Mouse (Mus musculus): Measurements from ENCODE around the gene Slc2a1. TPM values are rescaled to one million over a fixed set of nuclear protein-coding genes. Genes with fewer than 3 reads are reported as not detected.

Slc2a1 gene
- total RNA-seq, 2 experiments from 2014 or later, result 5.1 to 6.3 TPM

DNA sequence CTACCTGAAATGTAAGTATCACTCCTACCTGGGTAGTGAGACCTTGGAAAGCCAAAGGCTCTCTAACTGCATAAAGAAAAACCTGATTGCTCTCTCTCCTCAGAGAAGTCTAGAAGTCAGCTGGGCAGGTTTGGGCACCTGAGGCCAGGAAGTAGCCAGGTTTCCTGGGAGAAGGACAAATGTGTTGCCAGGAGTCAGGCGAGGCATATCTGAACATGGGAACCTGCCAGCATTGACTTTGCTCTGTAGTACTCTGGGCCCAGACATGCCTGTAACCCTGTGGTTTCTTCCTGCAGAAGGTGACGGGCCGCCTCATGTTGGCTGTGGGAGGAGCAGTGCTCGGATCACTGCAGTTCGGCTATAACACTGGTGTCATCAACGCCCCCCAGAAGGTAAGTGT lies 11.6 kb downstream of the Slc2a1 start:
- H3K27ac ChIP-seq, result no peak overlapping the region
- TF ChIP-seq CTCF (IDR thresholded peaks at IDR 0.05), result no peak
- intact Hi-C loops (cut with DNase I), result no loop called here
- no peak overlapping the region for H3K4me3 ChIP-seq
- DNase-seq, result no peak

DNA sequence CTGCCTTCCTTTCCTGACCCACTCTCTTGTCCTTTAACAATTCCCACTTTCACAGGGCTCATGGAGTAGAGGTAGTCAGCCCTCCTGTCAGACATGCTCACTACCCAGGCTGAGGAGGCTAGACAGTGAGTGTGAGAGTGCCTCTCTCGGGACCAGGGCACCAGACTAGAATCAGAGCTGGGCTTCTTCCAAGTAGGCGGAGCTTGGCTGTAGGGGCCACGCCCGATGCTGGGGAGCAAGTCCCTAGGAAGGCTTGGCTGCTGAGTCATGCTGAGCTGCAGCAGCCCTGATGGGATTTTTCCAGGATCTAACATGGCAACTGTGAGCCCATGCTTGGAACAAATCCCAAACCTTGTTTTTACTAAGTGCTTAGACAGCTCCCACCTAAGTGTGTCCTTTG lies 12.7 kb downstream of the Slc2a1 start:
- TF ChIP-seq CTCF (IDR thresholded peaks at IDR 0.05), result no peak
- no peak overlapping the region for H3K27ac ChIP-seq
- peak; percentile 83 for DNase-seq
- intact Hi-C loops (cut with DNase I), result no loop called here
- no peak overlapping the region for H3K4me3 ChIP-seq

DNA sequence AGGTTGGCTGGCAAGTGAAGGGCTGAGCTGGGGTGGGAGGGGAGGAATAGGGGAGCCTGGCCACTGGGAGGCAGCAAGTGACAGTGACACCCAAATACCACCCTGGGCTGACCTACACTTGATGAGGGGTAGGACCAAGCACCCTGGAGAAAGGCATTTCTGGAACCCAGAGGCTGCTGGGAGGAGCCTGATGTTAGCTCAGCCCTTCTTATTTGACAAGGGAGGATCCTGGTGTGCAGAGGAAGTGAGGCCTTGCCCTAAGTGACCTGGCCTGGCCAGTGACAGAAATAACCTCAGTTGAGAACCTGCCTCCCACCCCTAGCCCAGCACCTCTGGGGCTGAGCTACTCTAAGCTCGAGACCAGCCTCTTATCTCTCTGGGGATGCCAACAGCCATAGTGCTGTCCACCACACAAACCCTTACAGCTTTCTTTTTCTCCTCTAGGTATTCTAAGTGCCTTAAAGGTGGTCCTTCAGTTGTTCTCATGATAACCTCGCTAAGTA lies 16.3 kb downstream of the Slc2a1 start:
- intact Hi-C loops (cut with DNase I), result no loop called here
- TF ChIP-seq CTCF (IDR thresholded peaks at IDR 0.05), result no peak
- H3K4me3 ChIP-seq, result no peak overlapping the region
- H3K27ac ChIP-seq, result no peak overlapping the region
- no peak for DNase-seq

DNA sequence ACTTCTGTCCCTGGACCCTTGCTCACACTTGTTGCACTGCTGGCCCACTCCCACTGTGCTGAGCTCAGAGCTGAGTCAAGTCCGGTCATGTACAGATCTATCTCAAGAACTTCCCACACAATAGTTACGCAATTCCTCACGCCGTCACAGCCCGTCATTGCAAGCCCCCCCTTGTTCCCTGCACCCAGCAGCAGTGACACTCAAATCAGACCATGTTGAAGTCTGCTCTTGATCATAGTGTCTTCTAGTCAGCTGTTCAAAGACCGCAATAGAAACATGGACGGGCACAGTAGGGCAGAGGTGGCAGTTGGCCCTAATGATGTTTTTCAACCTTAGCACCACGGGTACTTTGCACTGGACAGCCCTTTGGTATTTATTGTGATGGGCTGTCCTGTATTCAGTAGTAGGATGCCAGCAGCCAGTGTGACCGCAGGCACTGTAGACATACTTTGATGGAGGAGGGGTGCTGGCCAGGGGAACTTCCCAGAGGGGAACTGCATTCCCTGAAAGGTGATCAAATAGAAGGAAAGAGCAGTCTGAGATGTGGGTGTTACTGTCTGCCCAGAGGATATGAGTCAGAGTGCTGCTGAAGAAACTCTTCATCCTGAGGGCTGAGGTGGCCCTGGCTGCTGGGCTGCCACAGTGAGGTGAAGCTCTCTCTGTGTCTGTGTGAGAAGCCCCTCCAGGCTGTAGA lies 17.2 kb downstream of the Slc2a1 start:
- no peak for DNase-seq
- TF ChIP-seq CTCF (IDR thresholded peaks at IDR 0.05), result no peak
- Histone ChIP-seq H3K27ac (no peak overlapping the region), H3K4me3 (no peak overlapping the region)
- intact Hi-C loops (cut with DNase I), result no loop called here

DNA sequence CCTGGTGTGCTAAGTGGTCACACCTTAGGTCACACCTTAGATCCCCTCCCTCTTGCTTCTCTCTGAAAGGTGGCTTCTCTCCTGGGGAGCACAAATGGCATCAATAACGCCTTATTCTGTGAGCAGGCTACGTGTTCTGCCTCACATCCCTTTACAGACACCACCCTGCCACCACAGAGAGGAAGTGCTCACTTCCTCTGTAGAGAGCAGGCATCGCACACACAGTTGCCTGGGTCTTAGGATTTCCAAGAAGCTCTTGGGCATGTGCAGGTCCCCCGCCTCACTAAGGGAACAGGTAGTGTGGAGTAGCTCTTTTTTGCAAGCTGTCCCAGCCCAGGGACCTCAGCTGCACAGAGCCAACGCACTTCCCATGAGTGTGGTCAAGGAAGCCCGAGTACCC lies 18.7 kb downstream of the Slc2a1 start:
- H3K27ac ChIP-seq, result no peak overlapping the region
- intact Hi-C loops (cut with DNase I), result no loop called here
- H3K4me3 ChIP-seq, result no peak overlapping the region

DNA sequence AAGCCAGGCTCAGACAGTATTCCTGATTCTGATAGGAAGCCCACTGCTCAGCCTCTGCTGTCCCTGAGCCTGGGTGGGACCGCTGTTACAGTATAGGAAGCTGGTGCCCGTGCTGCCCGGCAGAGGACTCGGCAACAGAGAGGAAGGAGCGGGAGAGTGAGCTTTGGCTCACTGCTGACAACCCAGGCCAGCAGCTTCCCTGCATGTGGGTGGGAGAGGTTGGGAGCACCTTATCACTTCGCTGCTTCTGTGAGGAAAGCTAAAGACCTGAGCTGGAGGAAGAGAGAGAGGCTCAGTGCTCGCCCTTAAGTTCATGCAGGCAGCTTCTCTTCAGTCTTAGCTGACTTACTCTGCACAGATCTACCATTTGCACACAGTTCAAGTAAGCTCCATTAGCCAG lies 20.0 kb downstream of the Slc2a1 start:
- H3K27ac ChIP-seq, result no peak overlapping the region
- H3K4me3 ChIP-seq, result no peak overlapping the region
- no peak for DNase-seq
- no peak for TF ChIP-seq CTCF (IDR thresholded peaks at IDR 0.05)
- intact Hi-C loops (cut with DNase I), result no loop called here

More for the DNA sequence above, 18.7 kb downstream of the Slc2a1 start:
- no peak for TF ChIP-seq CTCF (IDR thresholded peaks at IDR 0.05)
- DNase-seq, result no peak

DNA sequence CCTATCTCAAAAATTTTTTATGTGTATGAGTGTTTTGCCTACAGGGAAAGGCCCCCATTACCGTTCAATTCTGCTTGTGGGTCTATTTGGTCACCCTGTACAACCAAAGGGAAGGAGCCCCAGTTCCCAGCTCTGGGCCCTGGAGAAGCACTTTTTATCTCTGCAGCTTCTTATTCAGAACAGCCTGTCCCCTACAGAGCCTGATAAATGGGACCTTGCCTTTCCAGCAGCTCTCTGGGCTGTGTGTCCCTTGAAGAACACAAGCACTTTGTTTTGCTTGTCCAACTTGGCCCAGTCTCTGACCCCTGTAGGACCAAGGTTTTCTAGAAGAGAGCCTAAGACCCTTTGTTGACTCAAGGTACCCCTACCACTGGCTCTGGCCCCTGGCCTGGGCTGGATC lies 20.6 kb downstream of the Slc2a1 start:
- DNase-seq, result no peak
- TF ChIP-seq CTCF (IDR thresholded peaks at IDR 0.05), result no peak
- Histone ChIP-seq H3K4me3 (no peak overlapping the region), H3K27ac (no peak overlapping the region)
- intact Hi-C loops (cut with DNase I), result no loop called here

DNA sequence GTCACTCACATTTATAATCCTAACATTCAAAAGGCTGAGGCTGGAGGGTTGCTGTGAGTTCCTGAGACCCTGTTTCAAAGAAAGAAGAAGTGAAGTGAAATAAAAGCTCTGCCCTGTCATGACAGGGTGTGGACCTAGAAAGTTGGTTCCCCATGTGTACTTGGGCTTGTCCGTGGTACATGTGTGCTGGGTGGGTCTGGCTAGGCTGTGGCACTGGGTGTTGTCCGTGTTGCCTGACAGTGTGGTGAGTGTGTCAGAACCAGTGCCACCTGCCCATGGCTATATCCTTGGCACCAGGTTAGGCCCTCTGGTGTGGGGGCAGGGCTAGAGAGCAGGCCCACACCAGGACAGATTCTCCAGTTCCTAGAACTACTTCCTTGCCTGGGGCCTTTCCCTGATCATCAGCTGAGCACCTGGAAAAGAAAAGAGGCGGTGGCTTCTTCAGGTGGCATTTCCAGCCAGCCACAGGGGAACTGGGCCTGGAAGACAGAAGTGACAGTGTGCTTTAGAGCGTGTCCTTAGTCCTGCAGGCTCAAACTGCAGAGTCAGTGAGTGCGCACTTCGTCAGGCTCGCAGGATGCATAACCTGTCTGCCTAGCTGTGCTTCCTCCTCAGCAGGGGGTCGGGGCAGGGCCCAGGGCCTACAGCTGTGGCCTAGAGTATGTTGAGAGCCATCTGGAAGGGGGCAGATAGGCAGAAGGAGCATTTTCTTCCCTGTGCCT lies 22.8 kb downstream of the Slc2a1 start:
- no peak for DNase-seq
- H3K4me3 ChIP-seq, result no peak overlapping the region
- intact Hi-C loops (cut with DNase I), result no loop called here
- H3K27ac ChIP-seq, result no peak overlapping the region
- no peak for TF ChIP-seq CTCF (IDR thresholded peaks at IDR 0.05)

DNA sequence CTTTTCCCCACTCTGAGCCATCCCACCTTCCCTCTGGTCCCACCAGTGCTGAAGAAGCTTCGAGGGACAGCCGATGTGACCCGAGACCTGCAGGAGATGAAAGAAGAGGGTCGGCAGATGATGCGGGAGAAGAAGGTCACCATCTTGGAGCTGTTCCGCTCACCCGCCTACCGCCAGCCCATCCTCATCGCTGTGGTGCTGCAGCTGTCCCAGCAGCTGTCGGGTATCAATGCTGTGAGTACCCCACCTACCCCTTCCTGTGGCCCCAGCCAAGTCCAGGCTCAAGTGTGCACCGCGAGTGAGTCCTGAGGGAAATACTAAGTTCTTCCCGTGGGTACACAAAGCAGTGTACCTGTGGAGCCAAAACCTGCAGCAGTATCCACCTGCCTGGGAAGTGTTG lies 24.8 kb downstream of the Slc2a1 start:
- Histone ChIP-seq H3K27ac (no peak overlapping the region), H3K4me3 (no peak overlapping the region)
- TF ChIP-seq CTCF (IDR thresholded peaks at IDR 0.05), result no peak
- DNase-seq, result no peak
- intact Hi-C loops (cut with DNase I), result no loop called here

DNA sequence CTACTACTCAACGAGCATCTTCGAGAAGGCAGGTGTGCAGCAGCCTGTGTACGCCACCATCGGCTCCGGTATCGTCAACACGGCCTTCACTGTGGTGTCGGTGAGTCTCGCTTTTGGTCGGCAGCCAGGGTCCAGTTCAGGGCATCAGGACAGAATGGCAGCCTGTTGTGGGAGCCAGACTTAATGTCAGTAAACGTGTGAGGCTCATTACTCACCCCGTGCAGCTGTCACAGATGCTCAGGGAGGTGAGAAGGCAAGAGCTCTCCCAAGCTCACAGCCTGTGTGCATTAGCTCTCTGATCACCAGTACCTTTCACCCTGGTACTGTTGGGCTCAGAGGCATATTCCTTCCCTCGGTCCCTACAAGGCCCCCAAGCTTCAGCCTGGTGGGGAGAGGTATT lies 25.3 kb downstream of the Slc2a1 start:
- DNase-seq, result no peak
- intact Hi-C loops (cut with DNase I), result no loop called here
- Histone ChIP-seq H3K27ac (no peak overlapping the region), H3K4me3 (no peak overlapping the region)
- TF ChIP-seq CTCF (IDR thresholded peaks at IDR 0.05), result no peak

DNA sequence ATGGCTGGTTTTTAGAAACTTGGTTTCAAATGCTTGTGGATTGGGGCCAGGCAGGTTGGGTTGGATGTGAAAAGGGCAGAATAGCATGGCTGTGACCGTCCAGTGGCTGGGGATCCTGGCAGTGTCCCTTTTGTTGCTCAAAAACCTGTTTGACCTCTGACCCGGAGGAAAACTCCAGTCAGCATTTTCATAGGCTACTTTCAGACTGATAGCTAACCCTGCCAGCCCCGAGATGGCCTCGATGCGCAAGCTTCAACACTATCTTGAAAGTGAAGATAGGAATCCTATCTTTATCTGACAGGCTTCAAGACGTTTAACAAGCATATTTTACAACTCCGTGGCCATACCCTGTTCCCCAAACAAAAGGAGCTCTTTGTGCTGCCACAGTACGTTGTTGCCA lies 28.8 kb downstream of the Slc2a1 start:
- intact Hi-C loops (cut with DNase I), result no loop called here

DNA sequence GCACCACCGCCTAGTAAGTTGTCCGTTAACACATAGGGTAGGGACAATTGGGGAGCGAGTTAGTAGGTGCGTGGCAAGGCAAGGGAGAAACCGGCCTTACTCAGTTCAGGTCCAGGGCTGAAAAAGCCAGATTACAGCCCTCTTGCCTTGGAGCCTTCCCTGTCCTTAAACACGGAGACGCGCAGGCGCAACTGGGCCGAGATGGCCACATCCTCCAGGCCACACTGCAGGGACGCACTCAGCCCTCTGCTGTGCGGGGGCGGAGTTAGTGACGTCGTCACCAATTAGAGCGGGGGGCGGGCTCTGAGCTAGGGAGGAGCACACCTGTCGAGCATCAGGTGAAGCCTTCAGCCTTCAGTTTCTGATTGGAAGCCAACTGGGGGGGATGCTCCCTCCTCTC lies 29.7 kb downstream of the Slc2a1 start:
- no peak overlapping the region for H3K27ac ChIP-seq
- DNase-seq, result peak; percentile 49
- H3K4me3 ChIP-seq, result no peak overlapping the region
- no peak for TF ChIP-seq CTCF (IDR thresholded peaks at IDR 0.05)
- intact Hi-C loops (cut with DNase I), result no loop called here

More for the DNA sequence above, 28.8 kb downstream of the Slc2a1 start:
- no peak for TF ChIP-seq CTCF (IDR thresholded peaks at IDR 0.05)
- H3K4me3 ChIP-seq, result no peak overlapping the region
- H3K27ac ChIP-seq, result no peak overlapping the region
- no peak for DNase-seq

DNA sequence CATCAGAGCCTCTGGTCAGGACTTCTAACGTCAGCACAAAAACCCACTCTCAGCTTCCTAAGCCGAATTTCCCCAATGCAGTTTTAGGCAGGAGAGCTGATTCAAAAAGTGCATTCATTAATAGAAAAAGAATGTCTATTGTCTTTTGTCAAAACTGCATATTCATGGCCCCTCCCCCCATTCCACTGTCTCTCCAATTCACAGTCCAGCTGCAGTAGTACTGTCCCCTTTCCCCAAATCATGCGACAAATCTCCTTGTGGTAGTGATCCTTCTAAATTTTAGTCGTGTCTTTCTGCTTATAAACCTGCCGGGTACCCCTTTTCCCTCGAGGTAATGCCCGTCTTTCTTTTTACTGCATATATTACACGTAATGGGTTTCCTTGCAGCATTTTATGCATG lies 30.3 kb downstream of the Slc2a1 start:
- TF ChIP-seq CTCF (IDR thresholded peaks at IDR 0.05), result no peak
- H3K4me3 ChIP-seq, result no peak overlapping the region
- intact Hi-C loops (cut with DNase I), result no loop called here
- no peak for DNase-seq
- H3K27ac ChIP-seq, result no peak overlapping the region

DNA sequence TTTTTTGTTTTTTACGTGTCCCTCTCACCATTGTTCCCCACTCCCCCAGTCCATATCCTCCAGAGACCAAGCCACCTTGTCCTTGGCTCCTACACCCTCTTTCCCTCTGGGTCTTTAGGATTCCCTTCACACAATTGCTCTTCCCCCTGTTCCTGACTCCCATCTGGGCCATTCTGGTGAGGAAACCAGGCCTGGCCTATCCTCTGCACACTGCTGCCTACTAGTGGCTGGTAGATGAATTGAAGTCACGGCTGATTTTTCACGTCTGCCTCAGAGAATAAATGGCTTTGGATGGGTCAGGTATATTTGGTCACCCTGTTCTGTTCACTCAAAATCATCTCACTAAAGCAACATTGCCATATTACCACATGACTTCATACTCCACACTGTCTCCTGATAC lies 31.6 kb downstream of the Slc2a1 start:
- peak; percentile 81 for TF ChIP-seq CTCF (IDR thresholded peaks at IDR 0.05)
- intact Hi-C loops (cut with DNase I), result no loop called here
- DNase-seq, result no peak
- H3K27ac ChIP-seq, result no peak overlapping the region
- H3K4me3 ChIP-seq, result no peak overlapping the region

Measured in gastrocnemius, adult 2 months (tissue).